Mouse (Mus musculus) midbrain, embryonic 14.5 days (tissue): ENCODE data around the gene Hlcs. TPM values are rescaled to one million over a fixed set of nuclear protein-coding genes. Genes with fewer than 3 reads are reported as not detected.

Experiments used
- ATAC-seq: fragments of 200-750 bp; cut with Nextera tagmentation; 2 replicates; pipeline ENCODE4 v1.8.0; 2017; ENCODE audit warnings: moderate number of reproducible peaks, moderate library complexity; ENCODE audit not compliant: low FRiP score, low TSS enrichment
- DNase-seq: peaks from one replicate; pipeline ENCODE4 v3.0.0-alpha.2; 2015
- H3K27ac ChIP-seq: fragments of 300-500 bp; sonication (generic); replicated peaks from 2 replicates; pipeline ENCODE4 v1.5.1; 2014; ENCODE audit warnings: mild to moderate bottlenecking, low read depth, low read length, moderate library complexity
- H3K27me3 ChIP-seq: fragments of 300-500 bp; sonication (generic); 2 replicates; pipeline ENCODE4 v1.6.1; 2014; ENCODE audit warnings: low read length, control low read depth, mixed read lengths; ENCODE audit not compliant: control insufficient read depth, insufficient read depth
- H3K36me3 ChIP-seq: fragments of 300-500 bp; sonication (generic); 2 replicates; pipeline ENCODE4 v1.6.1; 2014; ENCODE audit warnings: low read length, control low read depth; ENCODE audit not compliant: control insufficient read depth, insufficient read depth
- H3K4me1 ChIP-seq: fragments of 300-500 bp; sonication (generic); 2 replicates; pipeline ENCODE4 v1.6.1; 2014; ENCODE audit warnings: mild to moderate bottlenecking, antibody characterized with exemption, low read length, control low read depth; ENCODE audit not compliant: control insufficient read depth, insufficient read depth
- H3K4me2 ChIP-seq: fragments of 300-500 bp; sonication (generic); 2 replicates; pipeline ENCODE4 v1.6.1; 2014; ENCODE audit warnings: mild to moderate bottlenecking, low read length, moderate library complexity
- H3K4me3 ChIP-seq: fragments of 300-500 bp; sonication (generic); replicated peaks from 2 replicates; pipeline ENCODE4 v1.5.1; 2014; ENCODE audit warnings: low read depth, low read length
- H3K9ac ChIP-seq: fragments of 300-500 bp; sonication (generic); replicated peaks from 2 replicates; pipeline ENCODE4 v1.6.1; 2014; ENCODE audit warnings: mild to moderate bottlenecking, low read length, moderate library complexity
- H3K9me3 ChIP-seq: fragments of 300-500 bp; sonication (generic); 2 replicates; pipeline ENCODE4 v1.6.1; 2016; ENCODE audit warnings: low read length, control low read depth, mixed read lengths; ENCODE audit not compliant: control insufficient read depth
- WGBS: fragments of 180-500 bp; shearing (Covaris S2); extraction: QIAGEN DNeasy Blood & Tissue Kit; methylation state at CpG from one replicate; pipeline ENCODE4 v1.1.7; 2014; 5-methylcytosine and 5-hydroxymethylcytosine counted together
- polyA plus RNA-seq: library from polyadenylated mRNA; unstranded; fragments of >200 nt; fragmentation: Nextera tagmentation; extraction: Ambion mirVana; gene quantifications from 2 replicates; pipeline ENCODE4 v1.2.1, GENCODE M21; 2014

The Hlcs gene
- polyA plus RNA-seq, 1 experiment from 2014 or later: 7.2 TPM

DNA sequence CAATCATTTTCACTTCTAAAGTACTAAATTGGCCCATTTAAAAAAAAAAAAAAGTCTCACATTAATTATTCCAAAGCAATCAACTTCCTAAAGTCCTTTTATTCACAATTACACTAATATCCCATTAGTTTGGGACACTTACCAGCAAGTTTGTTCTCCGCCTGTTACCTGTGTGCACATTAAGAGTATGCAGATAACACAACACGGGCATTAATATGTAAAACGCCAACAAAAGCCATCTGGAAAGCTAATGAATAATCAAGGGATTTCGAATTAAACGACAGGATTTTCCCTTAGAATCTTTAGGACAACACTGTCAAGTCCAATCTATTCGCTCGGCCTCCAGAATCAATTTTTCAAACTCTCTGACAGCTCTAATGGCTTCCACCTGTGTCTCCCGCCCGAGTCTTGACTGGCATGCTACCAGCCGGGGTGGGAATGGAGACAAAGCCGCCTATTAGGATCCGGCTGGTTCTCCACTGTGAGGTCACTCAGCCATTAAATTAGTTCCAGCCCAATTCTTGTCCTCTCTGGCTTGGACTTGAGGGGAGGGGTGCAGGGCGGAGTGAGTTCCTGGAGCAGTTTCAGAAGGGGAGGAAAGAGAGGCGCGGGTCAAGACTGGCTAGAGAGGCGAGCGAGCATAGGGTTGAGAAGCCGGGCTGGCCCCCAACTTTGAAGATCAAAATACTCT, 85.9 kb downstream of the Hlcs start:
- peak; percentile 80 for DNase-seq
- no peaks in the 10 kb centered on the region for H3K36me3 ChIP-seq
- peaks cover 16% of the 10 kb centered on the region for H3K4me1 ChIP-seq
- peaks cover 66% of the 10 kb centered on the region; the same call in 1 of the 2 replicates for H3K27me3 ChIP-seq
- no peak overlapping the region for H3K4me3 ChIP-seq
- no peak overlapping the region for H3K9ac ChIP-seq
- no peak overlapping the region for H3K27ac ChIP-seq
- H3K9me3 ChIP-seq: no peaks in the 10 kb centered on the region
- peak overlapping the region; percentile 22; the same call in 1 of the 2 replicates for H3K4me2 ChIP-seq
- peak; percentile 79 for ATAC-seq
- WGBS: 2% methylated on average over 18 of the region's 18 CpGs

- H3K9me3 ChIP-seq: no peaks in the 10 kb centered on the region
- no peak overlapping the region for H3K4me3 ChIP-seq
- 89% methylated on average over 8 of the region's 8 CpGs for WGBS
- no peak overlapping the region for H3K27ac ChIP-seq
- no peak for DNase-seq
- no peak overlapping the region for H3K4me2 ChIP-seq
- peaks cover 45% of the 10 kb centered on the region; the same call in 1 of the 2 replicates for H3K27me3 ChIP-seq
- ATAC-seq: no peak
- no peaks in the 10 kb centered on the region for H3K36me3 ChIP-seq
- peaks cover 15% of the 10 kb centered on the region for H3K4me1 ChIP-seq
- H3K9ac ChIP-seq: no peak overlapping the region
Observed at GRCm38 (mm10) chr16:94223363-94223720, 90.0 kb downstream of the Hlcs start.

DNA sequence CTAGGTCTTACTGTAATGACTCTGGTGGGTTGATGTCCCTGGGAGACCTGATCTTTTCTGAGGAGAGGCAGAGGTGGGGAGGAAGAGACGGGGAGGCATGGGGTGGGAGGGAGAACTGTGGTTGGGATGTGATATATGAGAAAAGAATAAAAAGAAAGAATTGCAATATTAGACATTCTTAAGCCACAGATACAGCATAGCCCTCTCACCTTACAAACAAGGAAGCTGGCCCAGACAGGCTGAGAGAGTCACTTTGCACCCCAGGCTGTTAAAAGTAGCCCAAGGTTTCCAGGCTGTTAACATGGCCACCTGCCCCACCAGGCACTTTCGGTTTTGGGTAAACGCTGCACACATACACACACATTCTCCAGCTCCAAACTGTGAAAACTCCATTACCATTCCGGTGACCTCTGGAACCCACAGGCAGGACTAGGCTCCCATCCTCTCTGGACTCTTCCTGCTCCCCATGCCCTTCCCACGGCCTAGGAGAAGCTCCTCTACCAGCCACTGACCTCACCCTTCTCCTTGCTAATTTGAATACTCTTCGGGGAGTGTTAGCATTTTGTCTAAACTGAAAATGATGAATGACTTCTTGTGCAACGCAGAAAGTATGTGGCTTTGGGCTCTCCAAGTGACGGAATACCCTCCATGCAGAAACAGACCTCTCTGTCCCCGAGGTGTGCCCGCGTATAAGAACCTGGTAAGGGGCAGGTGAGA, 90.6 kb downstream of the Hlcs start:
- peaks cover 42% of the 10 kb centered on the region; the same call in 1 of the 2 replicates for H3K27me3 ChIP-seq
- ATAC-seq: no peak
- H3K36me3 ChIP-seq: no peaks in the 10 kb centered on the region
- no peak overlapping the region for H3K9ac ChIP-seq
- H3K27ac ChIP-seq: no peak overlapping the region
- no peak overlapping the region for H3K4me3 ChIP-seq
- peaks cover 10% of the 10 kb centered on the region for H3K4me1 ChIP-seq
- H3K9me3 ChIP-seq: no peaks in the 10 kb centered on the region
- H3K4me2 ChIP-seq: no peak overlapping the region
- 92% methylated on average over 11 of the region's 11 CpGs for WGBS
- no peak for DNase-seq

DNA sequence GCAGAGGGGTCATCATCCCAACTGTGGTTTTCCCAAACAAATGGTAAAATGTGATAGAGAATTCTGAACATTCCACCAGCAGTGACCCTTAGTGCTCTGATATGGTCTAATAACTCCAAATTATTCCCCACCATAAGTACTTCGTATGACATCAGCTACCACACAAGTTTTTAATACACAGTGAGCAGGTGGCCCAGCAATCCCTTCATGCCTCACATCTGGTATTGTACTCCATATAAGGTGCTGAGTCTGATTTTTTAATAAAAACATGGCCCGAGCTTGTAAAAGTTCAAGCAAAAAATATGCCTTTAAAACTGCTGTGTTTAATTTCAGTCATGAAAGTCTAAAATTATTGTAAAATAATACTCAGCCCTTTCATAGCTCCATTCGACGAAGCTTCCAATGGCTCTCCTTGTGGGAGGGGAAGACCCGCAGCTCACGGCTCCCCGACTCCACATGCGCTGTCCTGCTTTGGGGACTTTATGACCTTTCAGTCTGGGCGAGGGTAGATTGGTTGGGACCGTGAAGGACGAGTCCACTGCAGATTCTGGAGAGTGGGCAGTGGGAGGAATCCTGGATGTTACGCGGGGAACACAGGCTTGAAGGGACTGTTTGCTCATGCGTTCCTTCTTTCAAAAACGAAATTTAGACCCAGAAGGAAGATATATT, 102.5 kb downstream of the Hlcs start:
- Histone ChIP-seq H3K27ac (no peak overlapping the region), H3K36me3 (no peaks in the 10 kb centered on the region)

DNA sequence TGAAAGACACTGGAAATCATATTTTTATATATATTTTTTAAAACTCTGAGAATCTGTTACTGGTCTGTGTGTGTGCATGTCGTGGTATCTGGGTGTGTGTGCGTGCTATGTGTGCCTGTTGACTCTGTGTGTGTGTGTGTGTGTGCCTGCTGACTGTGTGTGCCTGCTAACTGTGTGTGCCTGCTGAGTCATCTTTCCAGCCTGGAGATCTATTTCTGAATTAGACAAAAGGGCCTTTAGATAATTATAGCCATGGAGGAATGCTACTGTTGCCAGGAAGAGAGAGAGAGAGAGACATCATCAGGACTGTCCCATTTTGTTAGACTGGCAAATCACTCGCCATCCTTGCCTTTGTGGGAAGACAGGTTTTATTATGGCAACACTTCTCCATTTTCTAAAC, 103.7 kb downstream of the Hlcs start:
- H3K4me2 ChIP-seq: no peak overlapping the region
- H3K4me3 ChIP-seq: no peak overlapping the region
- no peak overlapping the region for H3K27ac ChIP-seq
- H3K36me3 ChIP-seq: no peaks in the 10 kb centered on the region
- H3K27me3 ChIP-seq: no peaks in the 10 kb centered on the region
- 73% methylated on average over 3 of the region's 3 CpGs for WGBS
- H3K9ac ChIP-seq: no peak overlapping the region
- DNase-seq (peak; percentile 34), ATAC-seq (no peak)
- no peaks in the 10 kb centered on the region for H3K4me1 ChIP-seq
- no peaks in the 10 kb centered on the region for H3K9me3 ChIP-seq

More for the DNA sequence above, 102.5 kb downstream of the Hlcs start:
- Histone ChIP-seq H3K27me3 (no peaks in the 10 kb centered on the region), H3K9ac (no peak overlapping the region), H3K4me2 (no peak overlapping the region), H3K4me3 (no peak overlapping the region), H3K4me1 (no peaks in the 10 kb centered on the region), H3K9me3 (no peaks in the 10 kb centered on the region)
- WGBS: 84% methylated on average over 15 of the region's 15 CpGs
- ATAC-seq: no peak
- DNase-seq: no peak

GRCm38 (mm10) chr16:94208826-94209225, 104.5 kb downstream of the Hlcs start:
- ATAC-seq: no peak
- Histone ChIP-seq H3K4me2 (no peak overlapping the region), H3K4me1 (no peaks in the 10 kb centered on the region), H3K9me3 (no peaks in the 10 kb centered on the region), H3K27ac (no peak overlapping the region), H3K27me3 (no peaks in the 10 kb centered on the region), H3K36me3 (no peaks in the 10 kb centered on the region), H3K9ac (no peak overlapping the region), H3K4me3 (no peak overlapping the region)
- 75% methylated on average over 10 of the region's 10 CpGs for WGBS
- DNase-seq: no peak

DNA sequence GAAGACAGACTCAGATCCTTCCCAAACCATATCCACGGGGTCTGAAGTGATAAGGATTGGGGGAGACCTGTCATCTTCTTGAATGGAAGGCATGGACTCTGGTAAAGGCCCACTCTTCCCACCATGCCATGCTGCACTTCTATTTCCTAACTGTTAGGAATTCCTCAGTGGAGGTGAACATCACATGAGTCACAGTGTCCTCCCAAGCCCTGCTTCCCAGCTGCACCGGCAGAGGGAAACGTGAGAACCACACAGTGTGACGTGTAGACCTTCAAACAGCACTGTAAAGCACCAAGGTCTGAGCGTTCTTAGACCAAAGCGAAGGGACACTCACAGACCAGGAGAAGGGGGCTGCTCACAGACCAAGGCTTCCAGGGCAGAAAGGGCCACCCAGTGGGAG, 105.2 kb downstream of the Hlcs start:
- DNase-seq (no peak), ATAC-seq (no peak)
- Histone ChIP-seq H3K27ac (no peak overlapping the region), H3K4me2 (no peak overlapping the region), H3K4me1 (no peaks in the 10 kb centered on the region), H3K27me3 (no peaks in the 10 kb centered on the region), H3K9ac (no peak overlapping the region), H3K4me3 (no peak overlapping the region), H3K36me3 (no peaks in the 10 kb centered on the region), H3K9me3 (no peaks in the 10 kb centered on the region)
- WGBS: 92% methylated on average over 6 of the region's 6 CpGs

- Histone ChIP-seq H3K27ac (no peak overlapping the region), H3K36me3 (no peaks in the 10 kb centered on the region), H3K4me1 (no peaks in the 10 kb centered on the region), H3K9ac (no peak overlapping the region), H3K9me3 (no peaks in the 10 kb centered on the region), H3K4me3 (no peak overlapping the region), H3K4me2 (no peak overlapping the region), H3K27me3 (no peaks in the 10 kb centered on the region)
- DNase-seq: no peak
- ATAC-seq: no peak
- WGBS: 86% methylated on average over 26 of the region's 26 CpGs
Observed at GRCm38 (mm10) chr16:94205528-94206484, 107.6 kb downstream of the Hlcs start.
